Mouse (Mus musculus) cerebellum, adult 2 months (tissue): ENCODE measurements around the gene Dixdc1.

ENCODE experiments used
- CTCF ChIP-seq: fragments of 200-500 bp; IDR thresholded peaks from 2 replicates; pipeline ENCODE4 v1.5.1; 2011; ENCODE audit warnings: low read depth, mild to moderate bottlenecking, control low read depth, low read length, moderate library complexity, borderline replicate concordance; ENCODE audit not compliant: insufficient read depth
- POLR2A ChIP-seq: fragments of 200-500 bp; IDR thresholded peaks from 2 replicates; pipeline ENCODE4 v1.6.1; 2011; ENCODE audit warnings: low read length, control low read depth, borderline replicate concordance; ENCODE audit not compliant: insufficient read depth

GRCm38 (mm10) chr9:50658391-50658790 lies 80.9 kb downstream of the Dixdc1 start:
- TF ChIP-seq POLR2A (no peak), CTCF (no peak)
